In genomic region chr4:107443621-107444020, GRCm38 (mm10) we compare ENCODE assay signal across 25 mouse cellular contexts. TPM values are rescaled to one million over a fixed set of nuclear protein-coding genes. Genes with fewer than 3 reads are reported as not detected.
A peak's percentile ranks its signal among the peaks of the same experiment; 100 is the strongest.
DNase-seq lines count a peak whose midpoint lies in the region; ATAC-seq and TF ChIP-seq lines count a peak whose summit lies in the region.
"Had no signal": no experiment of that assay in that cellular context is flagged by ENCODE, and none has a peak within 500 bp of the region (broad histone marks: within the 10 kb centered on the region; RNA-seq: fewer than 3 reads in every experiment).

No protein-coding gene starts in this region.

- WGBS in intestine, embryonic 15.5 days, result 57% methylated on average over 11 of the region's 11 CpGs
- WGBS in intestine, postnatal 0 days, result 52% methylated on average over 11 of the region's 11 CpGs
- 45% methylated on average over 11 of the region's 11 CpGs for whole genome bisulfite sequencing in midbrain, embryonic 10.5 days
- WGBS in midbrain, embryonic 14.5 days, result 42% methylated on average over 11 of the region's 11 CpGs
- 45% methylated on average over 11 of the region's 11 CpGs for WGBS in embryonic facial prominence, embryonic 12.5 days
- WGBS in limb, embryonic 11.5 days, result 23% methylated on average over 11 of the region's 11 CpGs

- DNase-seq in midbrain, embryonic 10.5 days (ENCODE audit: low spot score), result peak; percentile 25
- DNase-seq in midbrain, embryonic 14.5 days, result no peak
- DNase-seq in limb, embryonic 11.5 days (ENCODE audit: low spot score), result no peak
- DNase-seq in thymus, postnatal 4 days, result no peak
- DNase-seq in lung, postnatal 36 days, result no peak
- DNase-seq: adrenal gland, postnatal 25 days; cerebellum, adult 9-10 months; gastrocnemius, postnatal 10 days; kidney, adult 11 months; liver, postnatal 0 days; thymus, adult 2 months had no signal

- no peak overlapping the region for H3K9ac ChIP-seq in intestine, embryonic 15.5 days
- no peak overlapping the region for H3K9ac ChIP-seq in intestine, postnatal 0 days (ENCODE audit: low read depth, low read length)
- H3K9ac ChIP-seq in midbrain, embryonic 14.5 days (replicated peaks; ENCODE audit: low read length), result no peak overlapping the region
- H3K9ac ChIP-seq in embryonic facial prominence, embryonic 12.5 days, result 0 out of 2 replicates have a peak overlapping the region, but pooled peaks have one; percentile 2
- peak overlapping the region; percentile 9; the same call in 1 of the 2 replicates for H3K9ac ChIP-seq in limb, embryonic 11.5 days (ENCODE audit: low read length)
- H3K9ac ChIP-seq: liver, postnatal 0 days; midbrain, embryonic 12.5 days had no signal

- no peak for TF ChIP-seq CTCF in intestine, postnatal 0 days (IDR thresholded peaks at IDR 0.05; ENCODE audit: low read depth)

- ATAC-seq in intestine, embryonic 15.5 days, result no peak
- ATAC-seq in intestine, postnatal 0 days, result no peak
- ATAC-seq in midbrain, embryonic 14.5 days (ENCODE audit: low FRiP score, low TSS enrichment), result no peak
- no peak for ATAC-seq in embryonic facial prominence, embryonic 12.5 days (ENCODE audit: insufficient number of reproducible peaks, insufficient read depth, low FRiP score, low TSS enrichment)
- no peak for ATAC-seq in limb, embryonic 11.5 days (ENCODE audit: insufficient number of reproducible peaks, low FRiP score, low TSS enrichment, low read depth)
- ATAC-seq: CD4-positive, CD25-positive, alpha-beta regulatory T cell, adult 4 months; forebrain, embryonic 16.5 days; hindbrain, postnatal 0 days; liver, postnatal 0 days; lung, postnatal 0 days had no signal

- no peaks in the 10 kb centered on the region for H3K9me3 ChIP-seq in intestine, embryonic 15.5 days
- no peaks in the 10 kb centered on the region for H3K9me3 ChIP-seq in intestine, postnatal 0 days (ENCODE audit: control insufficient read depth)
- no peaks in the 10 kb centered on the region for H3K9me3 ChIP-seq in midbrain, embryonic 10.5 days (replicated peaks)
- H3K9me3 ChIP-seq in midbrain, embryonic 14.5 days (ENCODE audit: control insufficient read depth, low read length), result no peaks in the 10 kb centered on the region
- H3K9me3 ChIP-seq in embryonic facial prominence, embryonic 12.5 days, result no peaks in the 10 kb centered on the region
- H3K9me3 ChIP-seq in limb, embryonic 11.5 days (ENCODE audit: control insufficient read depth, low read length), result peaks cover 3% of the 10 kb centered on the region; the same call in 1 of the 2 replicates
- H3K9me3 ChIP-seq: heart, embryonic 10.5 days; hindbrain, embryonic 10.5 days; midbrain, embryonic 12.5 days had no signal

- H3K4me1 ChIP-seq in intestine, embryonic 15.5 days (replicated peaks), result peaks cover 7% of the 10 kb centered on the region
- H3K4me1 ChIP-seq in intestine, postnatal 0 days (replicated peaks; ENCODE audit: control insufficient read depth, insufficient read depth, low read length), result no peaks in the 10 kb centered on the region
- peaks cover 41% of the 10 kb centered on the region for H3K4me1 ChIP-seq in midbrain, embryonic 10.5 days
- 0 out of 2 replicates have a peak, but pooled peaks cover 5% of the 10 kb centered on the region for H3K4me1 ChIP-seq in midbrain, embryonic 14.5 days (ENCODE audit: control insufficient read depth, insufficient read depth, low read length)
- H3K4me1 ChIP-seq in embryonic facial prominence, embryonic 12.5 days, result peaks cover 41% of the 10 kb centered on the region
- peaks cover 28% of the 10 kb centered on the region for H3K4me1 ChIP-seq in limb, embryonic 11.5 days (ENCODE audit: control insufficient read depth, insufficient read depth, low read length)

- H3K27me3 ChIP-seq in intestine, embryonic 15.5 days (replicated peaks), result peaks cover 44% of the 10 kb centered on the region
- H3K27me3 ChIP-seq in intestine, postnatal 0 days (replicated peaks; ENCODE audit: control insufficient read depth, insufficient read depth, low read length), result peaks cover 45% of the 10 kb centered on the region
- H3K27me3 ChIP-seq in midbrain, embryonic 10.5 days (ENCODE audit: low read depth, poor library complexity, severe bottlenecking), result peaks cover 75% of the 10 kb centered on the region
- H3K27me3 ChIP-seq in midbrain, embryonic 14.5 days (ENCODE audit: control insufficient read depth, insufficient read depth, low read length), result peaks cover 12% of the 10 kb centered on the region; the same call in 1 of the 2 replicates
- H3K27me3 ChIP-seq in embryonic facial prominence, embryonic 12.5 days, result peaks cover 35% of the 10 kb centered on the region
- H3K27me3 ChIP-seq in limb, embryonic 11.5 days (ENCODE audit: control insufficient read depth, insufficient read depth, low read length), result no peaks in the 10 kb centered on the region

- H3K4me3 ChIP-seq in intestine, embryonic 15.5 days (replicated peaks), result no peak overlapping the region
- H3K4me3 ChIP-seq in intestine, postnatal 0 days (ENCODE audit: low read depth, low read length), result no peak overlapping the region
- H3K4me3 ChIP-seq in midbrain, embryonic 10.5 days, result peak overlapping the region; percentile 25; the same call in 1 of the 2 replicates
- no peak overlapping the region for H3K4me3 ChIP-seq in midbrain, embryonic 14.5 days (replicated peaks; ENCODE audit: low read depth, low read length)
- no peak overlapping the region for H3K4me3 ChIP-seq in embryonic facial prominence, embryonic 12.5 days
- H3K4me3 ChIP-seq in limb, embryonic 11.5 days (ENCODE audit: low read depth, low read length), result no peak overlapping the region
- H3K4me3 ChIP-seq: erythroblast, embryonic 14.5 days; heart, embryonic 10.5 days; hindbrain, embryonic 10.5 days; midbrain, embryonic 12.5 days; myocyte had no signal

- no peak overlapping the region for H3K27ac ChIP-seq in intestine, embryonic 15.5 days
- H3K27ac ChIP-seq in intestine, postnatal 0 days (ENCODE audit: low read depth, low read length), result no peak overlapping the region
- no peak overlapping the region for H3K27ac ChIP-seq in midbrain, embryonic 10.5 days (replicated peaks)
- H3K27ac ChIP-seq in midbrain, embryonic 14.5 days (replicated peaks; ENCODE audit: low read depth, low read length), result no peak overlapping the region
- H3K27ac ChIP-seq in embryonic facial prominence, embryonic 12.5 days, result peak overlapping the region; percentile 50
- no peak overlapping the region for H3K27ac ChIP-seq in limb, embryonic 11.5 days (replicated peaks; ENCODE audit: low read depth, low read length)
- H3K27ac ChIP-seq: heart, embryonic 10.5 days; hindbrain, embryonic 10.5 days; hindbrain, postnatal 0 days; midbrain, embryonic 12.5 days; stomach, postnatal 0 days had no signal

- H3K36me3 ChIP-seq in intestine, embryonic 15.5 days, result no peaks in the 10 kb centered on the region
- no peaks in the 10 kb centered on the region for H3K36me3 ChIP-seq in intestine, postnatal 0 days (ENCODE audit: control insufficient read depth, insufficient read depth)
- H3K36me3 ChIP-seq in midbrain, embryonic 10.5 days, result no peaks in the 10 kb centered on the region
- no peaks in the 10 kb centered on the region for H3K36me3 ChIP-seq in midbrain, embryonic 14.5 days (ENCODE audit: control insufficient read depth, insufficient read depth, low read length)
- H3K36me3 ChIP-seq in embryonic facial prominence, embryonic 12.5 days, result no peaks in the 10 kb centered on the region
- no peaks in the 10 kb centered on the region for H3K36me3 ChIP-seq in limb, embryonic 11.5 days (ENCODE audit: control insufficient read depth, insufficient read depth, low read length)
- H3K36me3 ChIP-seq: heart, embryonic 10.5 days; hindbrain, embryonic 10.5 days; midbrain, embryonic 12.5 days had no signal

- H3K4me2 ChIP-seq in intestine, embryonic 15.5 days (replicated peaks), result 0 out of 2 replicates have a peak overlapping the region, but pooled peaks have one; percentile 11
- no peak overlapping the region for H3K4me2 ChIP-seq in intestine, postnatal 0 days (replicated peaks; ENCODE audit: low read depth)
- H3K4me2 ChIP-seq in midbrain, embryonic 14.5 days (ENCODE audit: low read length), result no peak overlapping the region
- H3K4me2 ChIP-seq in embryonic facial prominence, embryonic 12.5 days (replicated peaks), result peak overlapping the region; percentile 21
- H3K4me2 ChIP-seq in limb, embryonic 11.5 days (ENCODE audit: low read depth, severe bottlenecking), result peak overlapping the region; percentile 37; the same call in 1 of the 2 replicates
- H3K4me2 ChIP-seq: liver, embryonic 11.5 days had no signal

RNA-seq across cellular contexts. Expression of gene Glis1, which starts 9.2 kb away (rescaled TPM):
- polyA plus RNA-seq in intestine, embryonic 15.5 days (2015; fragmentation: Nextera tagmentation; extraction: Ambion mirVana), result 0.78 and 0.85 TPM in 2 replicates
- 0.14 and 0.18 TPM in 2 replicates for polyA plus RNA-seq in intestine, postnatal 0 days (2015; fragmentation: Nextera tagmentation; extraction: Ambion mirVana)
- polyA plus RNA-seq in midbrain, embryonic 10.5 days (2016; fragmentation: Nextera tagmentation; extraction: Ambion mirVana), result 2.1 and 2.2 TPM in 2 replicates
- 1.6 TPM in 2 replicates for polyA plus RNA-seq in midbrain, embryonic 14.5 days (2014; fragmentation: Nextera tagmentation; extraction: Ambion mirVana)
- polyA plus RNA-seq in embryonic facial prominence, embryonic 12.5 days (2016; fragmentation: Nextera tagmentation; extraction: Ambion mirVana), result 23.3 and 26.0 TPM in 2 replicates
- 6.8 and 7.8 TPM in 2 replicates for polyA plus RNA-seq in limb, embryonic 11.5 days (2014; fragmentation: Nextera tagmentation; extraction: Ambion mirVana)
- polyA plus RNA-seq: CD4-positive, CD25-positive, alpha-beta regulatory T cell, adult 4 months had no signal

Comparison
In these comparisons a context has a peak if more than half of its experiments do, and no peak if none do; other contexts are left out.
1. H3K4me2 ChIP-seq: peak in intestine, embryonic 15.5 days (single experiment), embryonic facial prominence, embryonic 12.5 days (single experiment) and limb, embryonic 11.5 days (single experiment); none in intestine, postnatal 0 days (single experiment) and midbrain, embryonic 14.5 days (single experiment).
2. H3K9ac ChIP-seq: peak in embryonic facial prominence, embryonic 12.5 days (single experiment) and limb, embryonic 11.5 days (single experiment); none in intestine, embryonic 15.5 days (single experiment), intestine, postnatal 0 days (single experiment) and midbrain, embryonic 14.5 days (single experiment).